ENCODE assay signal across 20 mouse cellular contexts in the genomic region with DNA sequence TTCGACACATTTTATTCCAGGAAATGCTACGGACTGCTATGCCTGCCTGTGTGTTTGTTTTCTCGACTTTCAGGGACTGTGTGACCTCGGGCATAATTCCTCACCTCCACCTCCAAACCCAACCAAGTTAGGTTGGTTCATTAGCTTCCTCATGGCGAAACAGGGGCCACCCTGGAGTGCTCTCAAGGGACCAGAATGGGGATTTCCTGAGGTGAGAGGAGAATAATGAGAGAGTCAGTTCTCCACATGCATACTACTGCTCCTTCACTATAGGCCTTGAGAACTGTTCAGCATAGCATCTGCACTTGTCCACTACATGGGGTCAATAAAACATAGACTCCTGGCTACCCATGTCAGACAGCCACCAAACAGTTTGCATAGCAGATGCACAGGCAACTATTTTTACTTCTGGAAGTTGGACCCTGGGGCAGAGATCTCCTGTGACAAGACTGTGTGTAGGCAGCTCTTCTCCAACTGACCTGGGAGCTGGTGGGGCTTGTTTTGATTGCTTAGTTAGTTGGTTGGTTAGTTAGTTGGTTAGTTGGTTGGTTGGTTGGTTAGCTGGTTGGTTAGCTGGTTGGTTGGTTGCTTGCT.
"Had no signal": no experiment of that assay in that cellular context is flagged by ENCODE, and none has a peak within 500 bp of the region (broad histone marks: within the 10 kb centered on the region; RNA-seq: fewer than 3 reads in every experiment).

No protein-coding gene starts in this region.

- H3K4me1 ChIP-seq: midbrain, embryonic 15.5 days; neural tube, embryonic 13.5 days; stomach, embryonic 15.5 days had no signal

- ATAC-seq: intestine, postnatal 0 days; lung, postnatal 0 days; midbrain, embryonic 15.5 days had no signal

- H3K9me3 ChIP-seq: midbrain, embryonic 15.5 days; stomach, embryonic 15.5 days had no signal

- H3K9ac ChIP-seq: kidney, embryonic 15.5 days; limb, embryonic 13.5 days; liver, embryonic 14.5 days; lung, embryonic 14.5 days; midbrain, embryonic 12.5 days; midbrain, embryonic 15.5 days; neural tube, embryonic 13.5 days; stomach, embryonic 15.5 days had no signal

- H3K4me3 ChIP-seq: kidney, embryonic 15.5 days; limb, embryonic 13.5 days; midbrain, embryonic 12.5 days; midbrain, embryonic 15.5 days; myocyte; neural tube, embryonic 13.5 days; stomach, embryonic 15.5 days had no signal

- H3K4me2 ChIP-seq: kidney, embryonic 15.5 days; limb, embryonic 13.5 days; lung, embryonic 14.5 days; midbrain, embryonic 12.5 days; midbrain, embryonic 15.5 days; neural tube, embryonic 13.5 days; stomach, embryonic 15.5 days had no signal

- DNase-seq: kidney, adult 8-10 months; kidney, postnatal 10 days; kidney, postnatal 36 days; layer of hippocampus, postnatal 36 days; left cerebral cortex, postnatal 4 days; lung, embryonic 14.5 days; retina, postnatal 1 day; right cerebral cortex, postnatal 25 days; thymus, postnatal 25 days had no signal

- H3K36me3 ChIP-seq: kidney, embryonic 15.5 days; limb, embryonic 13.5 days; midbrain, embryonic 12.5 days; midbrain, embryonic 15.5 days; neural tube, embryonic 13.5 days; stomach, embryonic 15.5 days had no signal

- H3K27ac ChIP-seq: kidney, embryonic 15.5 days; limb, embryonic 13.5 days; liver, embryonic 14.5 days; macrophage; midbrain, embryonic 12.5 days; midbrain, embryonic 15.5 days; neural tube, embryonic 13.5 days; stomach, embryonic 15.5 days had no signal

- H3K27me3 ChIP-seq: kidney, embryonic 15.5 days; limb, embryonic 13.5 days; midbrain, embryonic 12.5 days; midbrain, embryonic 15.5 days; neural tube, embryonic 13.5 days; stomach, embryonic 15.5 days had no signal
